Mouse (Mus musculus): ENCODE data around the gene Zfhx3. TPM values are rescaled to one million over a fixed set of nuclear protein-coding genes. Genes with fewer than 3 reads are reported as not detected.

Gene Zfhx3
- polyA plus RNA-seq, 1 experiment from 2014 or later: 34.7 TPM

GRCm38 (mm10) chr8:108026557-108027440 is 84.4 kb downstream of the Zfhx3 start:
- Histone ChIP-seq H3K4me1 (replicated peaks; ENCODE audit: control insufficient read depth, insufficient read depth, low read length) (0 out of 2 replicates have a peak, but pooled peaks cover 6% of the 10 kb centered on the region), H3K9ac (no peak overlapping the region), H3K27ac (no peak overlapping the region), H3K4me3 (replicated peaks; ENCODE audit: low read length) (no peak overlapping the region), H3K36me3 (replicated peaks; ENCODE audit: control insufficient read depth, insufficient read depth) (no peaks in the 10 kb centered on the region), H3K9me3 (ENCODE audit: control insufficient read depth, low read length) (no peaks in the 10 kb centered on the region), H3K4me2 (replicated peaks) (peak overlapping the region; percentile 35; the same call in 1 of the 2 replicates), H3K27me3 (ENCODE audit: control insufficient read depth, insufficient read depth, low read length) (no peaks in the 10 kb centered on the region)
- 75% methylated on average over 11 of the region's 11 CpGs for WGBS
- ATAC-seq (ENCODE audit: low FRiP score) (no peak), DNase-seq (ENCODE audit: low spot score) (no peak)

GRCm38 (mm10) chr8:108027561-108028025 is 85.1 kb downstream of the Zfhx3 start:
- no peaks in the 10 kb centered on the region for H3K9me3 ChIP-seq (ENCODE audit: control insufficient read depth, low read length)
- no peak overlapping the region for H3K4me3 ChIP-seq (replicated peaks; ENCODE audit: low read length)
- DNase-seq (ENCODE audit: low spot score) (no peak), ATAC-seq (ENCODE audit: low FRiP score) (no peak)
- H3K27me3 ChIP-seq (ENCODE audit: control insufficient read depth, insufficient read depth, low read length): no peaks in the 10 kb centered on the region
- H3K4me1 ChIP-seq (replicated peaks; ENCODE audit: control insufficient read depth, insufficient read depth, low read length): 0 out of 2 replicates have a peak, but pooled peaks cover 6% of the 10 kb centered on the region
- no peaks in the 10 kb centered on the region for H3K36me3 ChIP-seq (replicated peaks; ENCODE audit: control insufficient read depth, insufficient read depth)
- no peak overlapping the region for H3K9ac ChIP-seq
- peak overlapping the region; percentile 35 for H3K4me2 ChIP-seq (replicated peaks)
- H3K27ac ChIP-seq: no peak overlapping the region
- WGBS: 55% methylated on average over 20 of the region's 20 CpGs

GRCm38 (mm10) chr8:108028440-108028839 is 86.0 kb downstream of the Zfhx3 start:
- Histone ChIP-seq H3K4me3 (replicated peaks; ENCODE audit: low read length) (no peak overlapping the region), H3K27ac (no peak overlapping the region), H3K9me3 (ENCODE audit: control insufficient read depth, low read length) (no peaks in the 10 kb centered on the region), H3K4me2 (replicated peaks) (no peak overlapping the region), H3K4me1 (replicated peaks; ENCODE audit: control insufficient read depth, insufficient read depth, low read length) (0 out of 2 replicates have a peak, but pooled peaks cover 6% of the 10 kb centered on the region), H3K36me3 (replicated peaks; ENCODE audit: control insufficient read depth, insufficient read depth) (no peaks in the 10 kb centered on the region), H3K9ac (no peak overlapping the region), H3K27me3 (ENCODE audit: control insufficient read depth, insufficient read depth, low read length) (no peaks in the 10 kb centered on the region)
- DNase-seq (ENCODE audit: low spot score): no peak
- WGBS: 53% methylated on average over 8 of the region's 8 CpGs
- no peak for ATAC-seq (ENCODE audit: low FRiP score)

- ATAC-seq (ENCODE audit: low FRiP score) (no peak), DNase-seq (ENCODE audit: low spot score) (no peak)
- Histone ChIP-seq H3K9ac (no peak overlapping the region), H3K27ac (no peak overlapping the region), H3K4me3 (replicated peaks; ENCODE audit: low read length) (no peak overlapping the region), H3K27me3 (ENCODE audit: control insufficient read depth, insufficient read depth, low read length) (no peaks in the 10 kb centered on the region), H3K4me2 (replicated peaks) (no peak overlapping the region), H3K36me3 (replicated peaks; ENCODE audit: control insufficient read depth, insufficient read depth) (no peaks in the 10 kb centered on the region), H3K4me1 (replicated peaks; ENCODE audit: control insufficient read depth, insufficient read depth, low read length) (0 out of 2 replicates have a peak, but pooled peaks cover 6% of the 10 kb centered on the region), H3K9me3 (ENCODE audit: control insufficient read depth, low read length) (no peaks in the 10 kb centered on the region)
- 94% methylated on average over 3 of the region's 3 CpGs for WGBS
Measured at GRCm38 (mm10) chr8:108031159-108031558, 88.7 kb downstream of the Zfhx3 start.

- no peaks in the 10 kb centered on the region for H3K27me3 ChIP-seq (ENCODE audit: control insufficient read depth, insufficient read depth, low read length)
- H3K9ac ChIP-seq: no peak overlapping the region
- 84% methylated on average over 3 of the region's 3 CpGs for WGBS
- H3K36me3 ChIP-seq (replicated peaks; ENCODE audit: control insufficient read depth, insufficient read depth): no peaks in the 10 kb centered on the region
- no peaks in the 10 kb centered on the region for H3K4me1 ChIP-seq (replicated peaks; ENCODE audit: control insufficient read depth, insufficient read depth, low read length)
- H3K4me2 ChIP-seq (replicated peaks): no peak overlapping the region
- no peaks in the 10 kb centered on the region for H3K9me3 ChIP-seq (ENCODE audit: control insufficient read depth, low read length)
- ATAC-seq (ENCODE audit: low FRiP score): no peak
- no peak overlapping the region for H3K27ac ChIP-seq
- DNase-seq (ENCODE audit: low spot score): no peak
- no peak overlapping the region for H3K4me3 ChIP-seq (replicated peaks; ENCODE audit: low read length)
Measured at GRCm38 (mm10) chr8:108034070-108034469, 91.6 kb downstream of the Zfhx3 start.

GRCm38 (mm10) chr8:108034726-108035125 is 92.3 kb downstream of the Zfhx3 start:
- Histone ChIP-seq H3K36me3 (replicated peaks; ENCODE audit: control insufficient read depth, insufficient read depth) (no peaks in the 10 kb centered on the region), H3K27me3 (ENCODE audit: control insufficient read depth, insufficient read depth, low read length) (no peaks in the 10 kb centered on the region), H3K4me1 (replicated peaks; ENCODE audit: control insufficient read depth, insufficient read depth, low read length) (no peaks in the 10 kb centered on the region), H3K9me3 (ENCODE audit: control insufficient read depth, low read length) (no peaks in the 10 kb centered on the region), H3K27ac (no peak overlapping the region), H3K9ac (no peak overlapping the region), H3K4me2 (replicated peaks) (no peak overlapping the region), H3K4me3 (replicated peaks; ENCODE audit: low read length) (no peak overlapping the region)
- no peak for ATAC-seq (ENCODE audit: low FRiP score)
- DNase-seq (ENCODE audit: low spot score): no peak
- WGBS: 84% methylated on average over 6 of the region's 6 CpGs

- ATAC-seq (ENCODE audit: low FRiP score): no peak
- H3K36me3 ChIP-seq (replicated peaks; ENCODE audit: control insufficient read depth, insufficient read depth): no peaks in the 10 kb centered on the region
- no peaks in the 10 kb centered on the region for H3K9me3 ChIP-seq (ENCODE audit: control insufficient read depth, low read length)
- no peak overlapping the region for H3K4me2 ChIP-seq (replicated peaks)
- no peak overlapping the region for H3K9ac ChIP-seq
- DNase-seq (ENCODE audit: low spot score): no peak
- H3K4me3 ChIP-seq (replicated peaks; ENCODE audit: low read length): no peak overlapping the region
- no peaks in the 10 kb centered on the region for H3K27me3 ChIP-seq (ENCODE audit: control insufficient read depth, insufficient read depth, low read length)
- 92% methylated on average over 4 of the region's 4 CpGs for WGBS
- H3K4me1 ChIP-seq (replicated peaks; ENCODE audit: control insufficient read depth, insufficient read depth, low read length): no peaks in the 10 kb centered on the region
- H3K27ac ChIP-seq: no peak overlapping the region
Measured at GRCm38 (mm10) chr8:108043618-108044017, 101.2 kb downstream of the Zfhx3 start.

GRCm38 (mm10) chr8:108044185-108044584 is 101.7 kb downstream of the Zfhx3 start:
- no peak for ATAC-seq (ENCODE audit: low FRiP score)

GRCm38 (mm10) chr8:108056241-108056640 is 113.8 kb downstream of the Zfhx3 start:
- Histone ChIP-seq H3K9ac (no peak overlapping the region), H3K36me3 (replicated peaks; ENCODE audit: control insufficient read depth, insufficient read depth) (no peaks in the 10 kb centered on the region), H3K4me2 (replicated peaks) (no peak overlapping the region), H3K4me1 (replicated peaks; ENCODE audit: control insufficient read depth, insufficient read depth, low read length) (no peaks in the 10 kb centered on the region), H3K9me3 (ENCODE audit: control insufficient read depth, low read length) (no peaks in the 10 kb centered on the region), H3K27ac (peak overlapping the region; percentile 40), H3K4me3 (replicated peaks; ENCODE audit: low read length) (no peak overlapping the region), H3K27me3 (ENCODE audit: control insufficient read depth, insufficient read depth, low read length) (no peaks in the 10 kb centered on the region)
- no peak for DNase-seq (ENCODE audit: low spot score)
- ATAC-seq (ENCODE audit: low FRiP score): no peak
- WGBS: 38% methylated on average over 5 of the region's 5 CpGs

More at GRCm38 (mm10) chr8:108044185-108044584, 101.7 kb downstream of the Zfhx3 start:
- no peaks in the 10 kb centered on the region for H3K9me3 ChIP-seq (ENCODE audit: control insufficient read depth, low read length)
- H3K27me3 ChIP-seq (ENCODE audit: control insufficient read depth, insufficient read depth, low read length): no peaks in the 10 kb centered on the region
- no peak overlapping the region for H3K9ac ChIP-seq
- DNase-seq (ENCODE audit: low spot score): no peak
- H3K36me3 ChIP-seq (replicated peaks; ENCODE audit: control insufficient read depth, insufficient read depth): no peaks in the 10 kb centered on the region
- H3K4me3 ChIP-seq (replicated peaks; ENCODE audit: low read length): no peak overlapping the region
- H3K27ac ChIP-seq: no peak overlapping the region
- no peak overlapping the region for H3K4me2 ChIP-seq (replicated peaks)
- no peaks in the 10 kb centered on the region for H3K4me1 ChIP-seq (replicated peaks; ENCODE audit: control insufficient read depth, insufficient read depth, low read length)
- 91% methylated on average over 3 of the region's 3 CpGs for whole genome bisulfite sequencing

Measured in hindbrain, embryonic 14.5 days (tissue).